Mouse (Mus musculus): ENCODE measurements around the gene Ldlrad2. TPM values are rescaled to one million over a fixed set of nuclear protein-coding genes. Genes with fewer than 3 reads are reported as not detected.

The Ldlrad2 gene
- polyA plus RNA-seq (2015; fragmentation: Nextera tagmentation; extraction: Ambion mirVana): not detected in 2 replicates

DNA sequence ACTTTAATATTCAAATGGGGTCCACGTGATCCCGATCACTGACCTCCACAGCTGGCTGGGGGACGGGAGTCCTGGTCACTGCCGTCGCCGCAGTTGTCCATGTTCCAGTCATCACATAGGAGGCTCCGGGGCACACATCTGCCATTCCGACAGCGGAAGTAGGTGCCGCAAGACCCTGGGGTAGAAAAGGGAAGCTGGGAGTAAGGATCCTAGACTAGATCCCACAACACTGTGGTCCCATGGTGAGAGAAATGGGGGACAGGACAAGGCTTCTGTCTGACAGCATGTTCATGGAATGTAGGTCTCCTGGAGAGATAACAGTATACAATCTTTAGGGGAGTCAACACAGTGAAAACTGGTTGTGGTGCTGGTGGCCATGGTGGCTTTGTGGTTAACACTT, at the start of gene Ldlrad2:
TSS of gene Ldlrad2 (minus strand) at position 101 of the 400 bp plus-strand sequence.
- no peak within 1 kb of the TSS for H3K9ac ChIP-seq
- WGBS: 85% methylated on average over 10 of the region's 10 CpGs
- 0 out of 2 replicates have a peak, but pooled peaks cover 3% of the 10 kb centered on the region for H3K4me1 ChIP-seq (replicated peaks)
- no peak within 1 kb of the TSS for H3K4me2 ChIP-seq (replicated peaks)
- no peaks in the 10 kb centered on the region for H3K9me3 ChIP-seq
- peaks cover 6% of the 10 kb centered on the region; the same call in 1 of the 2 replicates for H3K27me3 ChIP-seq (replicated peaks)
- no peak for ATAC-seq
- H3K36me3 ChIP-seq: 0 out of 2 replicates have a peak, but pooled peaks cover 2% of the 10 kb centered on the region
- H3K27ac ChIP-seq: no peak within 1 kb of the TSS
- H3K4me3 ChIP-seq (replicated peaks): no peak within 1 kb of the TSS

- H3K27me3 ChIP-seq (replicated peaks): no peaks in the 10 kb centered on the region
- WGBS: 86% methylated on average over 8 of the region's 8 CpGs
- H3K4me3 ChIP-seq (replicated peaks): no peak overlapping the region
- H3K4me2 ChIP-seq (replicated peaks): no peak overlapping the region
- no peak overlapping the region for H3K27ac ChIP-seq
- peaks cover 33% of the 10 kb centered on the region for H3K36me3 ChIP-seq
- no peaks in the 10 kb centered on the region for H3K9me3 ChIP-seq
- ATAC-seq: no peak
- H3K4me1 ChIP-seq (replicated peaks): no peaks in the 10 kb centered on the region
- no peak overlapping the region for H3K9ac ChIP-seq
Observed at GRCm38 (mm10) chr4:137622847-137623246, 48.5 kb upstream of the Ldlrad2 start.

DNA sequence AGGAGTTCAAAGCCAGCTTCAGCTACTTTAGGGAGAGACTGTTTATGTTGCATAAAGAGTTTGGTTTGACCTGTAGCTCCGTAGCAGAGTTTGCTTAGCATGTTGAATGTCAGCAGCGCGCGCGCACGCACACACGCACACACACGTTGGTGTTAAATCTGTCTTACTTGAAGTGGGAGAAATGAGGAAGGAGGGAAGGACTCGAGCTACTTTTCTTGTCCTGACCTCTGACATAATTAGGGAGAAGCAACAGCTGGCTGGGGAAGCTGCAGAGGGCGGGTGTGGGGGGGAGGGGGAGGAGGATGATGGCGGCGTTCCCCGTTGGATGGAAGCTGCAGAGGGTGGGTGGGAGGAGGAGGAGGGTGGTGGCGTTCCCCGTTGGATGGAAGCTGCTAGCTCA, 35.9 kb upstream of the Ldlrad2 start:
- no peaks in the 10 kb centered on the region for H3K27me3 ChIP-seq (replicated peaks)
- peaks cover 54% of the 10 kb centered on the region for H3K36me3 ChIP-seq
- no peak for ATAC-seq
- H3K4me2 ChIP-seq (replicated peaks): no peak overlapping the region
- H3K4me1 ChIP-seq (replicated peaks): peaks cover 6% of the 10 kb centered on the region; the same call in 1 of the 2 replicates
- H3K9ac ChIP-seq: no peak overlapping the region
- H3K9me3 ChIP-seq: no peaks in the 10 kb centered on the region
- 57% methylated on average over 15 of the region's 15 CpGs for WGBS
- H3K4me3 ChIP-seq (replicated peaks): no peak overlapping the region
- H3K27ac ChIP-seq: no peak overlapping the region

GRCm38 (mm10) chr4:137609702-137610101, 35.3 kb upstream of the Ldlrad2 start:
- peaks cover 6% of the 10 kb centered on the region; the same call in 1 of the 2 replicates for H3K4me1 ChIP-seq (replicated peaks)
- H3K36me3 ChIP-seq: peaks cover 54% of the 10 kb centered on the region
- no peaks in the 10 kb centered on the region for H3K27me3 ChIP-seq (replicated peaks)
- no peak for ATAC-seq
- H3K4me3 ChIP-seq (replicated peaks): no peak overlapping the region
- 64% methylated on average over 7 of the region's 7 CpGs for WGBS
- H3K9me3 ChIP-seq: no peaks in the 10 kb centered on the region
- H3K4me2 ChIP-seq (replicated peaks): no peak overlapping the region
- no peak overlapping the region for H3K27ac ChIP-seq
- H3K9ac ChIP-seq: no peak overlapping the region

GRCm38 (mm10) chr4:137609281-137609680, 34.9 kb upstream of the Ldlrad2 start:
- no peak overlapping the region for H3K27ac ChIP-seq
- no peak overlapping the region for H3K4me2 ChIP-seq (replicated peaks)
- H3K4me1 ChIP-seq (replicated peaks): peaks cover 6% of the 10 kb centered on the region; the same call in 1 of the 2 replicates
- no peaks in the 10 kb centered on the region for H3K27me3 ChIP-seq (replicated peaks)
- no peaks in the 10 kb centered on the region for H3K9me3 ChIP-seq
- peaks cover 55% of the 10 kb centered on the region for H3K36me3 ChIP-seq
- H3K9ac ChIP-seq: no peak overlapping the region
- 52% methylated on average over 7 of the region's 7 CpGs for WGBS
- ATAC-seq: no peak
- H3K4me3 ChIP-seq (replicated peaks): no peak overlapping the region

DNA sequence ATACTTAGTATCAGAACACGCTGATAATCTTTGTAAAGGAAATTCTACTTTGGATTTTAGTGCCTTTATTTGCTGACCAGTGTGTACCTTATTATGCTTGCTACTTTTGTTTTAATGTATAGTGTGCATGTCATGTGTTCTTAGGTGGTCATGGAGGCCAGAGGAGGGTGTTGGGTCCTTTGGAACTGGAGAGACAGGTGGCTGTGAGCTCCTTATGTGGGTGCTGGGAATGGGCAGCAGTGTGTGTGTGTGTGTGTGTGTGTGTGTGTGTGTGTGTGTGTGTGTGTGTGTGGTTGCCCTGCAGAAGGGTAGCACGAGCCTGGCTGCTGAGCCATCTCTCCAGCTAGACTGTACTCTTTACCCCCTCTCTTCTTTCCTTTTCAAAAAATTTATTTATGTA, 32.7 kb upstream of the Ldlrad2 start:
- Histone ChIP-seq H3K9me3 (no peaks in the 10 kb centered on the region), H3K27ac (no peak overlapping the region), H3K4me2 (replicated peaks) (no peak overlapping the region), H3K27me3 (replicated peaks) (no peaks in the 10 kb centered on the region), H3K36me3 (peaks cover 40% of the 10 kb centered on the region), H3K9ac (no peak overlapping the region), H3K4me3 (replicated peaks) (no peak overlapping the region), H3K4me1 (replicated peaks) (peaks cover 6% of the 10 kb centered on the region; the same call in 1 of the 2 replicates)
- no peak for ATAC-seq
- WGBS: 100% methylated on average over 2 of the region's 2 CpGs

DNA sequence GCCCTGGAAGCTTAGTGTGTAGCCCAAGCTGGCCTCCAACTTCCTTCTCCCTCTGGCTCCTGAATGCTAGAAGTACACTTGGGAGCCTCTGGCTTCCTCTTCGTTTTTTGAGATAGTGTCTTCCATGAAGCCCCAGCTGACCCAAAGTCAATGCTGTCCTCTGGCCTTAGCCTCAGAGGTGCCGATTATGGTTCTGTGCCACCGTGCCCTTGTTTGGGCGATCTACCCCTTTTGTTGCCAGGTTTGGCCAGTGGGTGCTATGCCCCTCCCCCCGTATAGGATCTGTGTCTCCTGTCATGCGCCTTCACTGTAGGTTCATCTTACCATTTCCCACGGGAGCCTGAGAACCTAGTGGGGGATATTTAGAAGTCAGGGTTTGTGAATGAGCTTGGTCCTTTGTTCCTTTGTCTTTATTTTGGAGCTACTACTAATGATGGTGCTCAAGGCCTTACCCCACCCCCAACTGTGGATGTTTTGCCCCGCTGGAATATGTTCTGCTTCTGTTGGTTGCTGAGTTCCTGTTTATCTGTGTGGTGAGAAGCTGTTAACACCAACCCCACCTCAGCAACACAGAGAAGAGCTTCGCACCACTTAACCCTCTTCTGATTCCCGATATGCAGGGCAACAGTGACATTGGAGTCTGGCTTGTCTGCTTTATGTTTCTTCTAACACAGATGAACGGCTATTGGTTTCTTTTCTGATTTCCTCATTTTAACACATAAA, 29.2 kb upstream of the Ldlrad2 start:
- no peaks in the 10 kb centered on the region for H3K27me3 ChIP-seq (replicated peaks)
- peaks cover 21% of the 10 kb centered on the region for H3K36me3 ChIP-seq
- no peak overlapping the region for H3K9ac ChIP-seq
- no peak overlapping the region for H3K27ac ChIP-seq
- no peak overlapping the region for H3K4me2 ChIP-seq (replicated peaks)
- peaks cover 12% of the 10 kb centered on the region for H3K4me1 ChIP-seq (replicated peaks)
- no peak for ATAC-seq
- WGBS: 76% methylated on average over 11 of the region's 11 CpGs
- no peaks in the 10 kb centered on the region for H3K9me3 ChIP-seq
- no peak overlapping the region for H3K4me3 ChIP-seq (replicated peaks)

DNA sequence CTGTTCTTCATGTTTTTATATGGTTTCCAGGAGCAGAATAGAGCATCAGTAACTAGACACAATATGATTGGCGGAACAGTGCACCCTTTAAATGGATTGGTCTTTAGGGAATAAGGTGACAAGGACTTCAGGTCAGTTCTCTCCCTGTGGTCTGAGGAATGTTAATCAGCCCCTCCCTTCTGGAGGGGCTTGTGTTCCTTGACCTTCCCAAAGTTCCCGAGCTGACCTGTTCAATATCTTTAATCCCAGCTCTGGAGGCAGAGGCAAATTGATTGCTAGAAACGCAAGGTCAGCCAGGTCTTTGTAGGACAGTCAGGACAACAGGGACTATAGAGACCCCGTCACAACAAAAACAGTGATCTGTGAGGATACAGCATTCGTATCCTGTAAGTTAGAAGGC, 24.2 kb upstream of the Ldlrad2 start:
- 83% methylated on average over 5 of the region's 5 CpGs for WGBS
- no peak overlapping the region for H3K9ac ChIP-seq

GRCm38 (mm10) chr4:137597098-137597630, 22.8 kb upstream of the Ldlrad2 start:
- Histone ChIP-seq H3K4me3 (replicated peaks) (no peak overlapping the region), H3K27me3 (replicated peaks) (no peaks in the 10 kb centered on the region), H3K4me1 (replicated peaks) (peaks cover 27% of the 10 kb centered on the region), H3K9me3 (no peaks in the 10 kb centered on the region), H3K27ac (no peak overlapping the region), H3K4me2 (replicated peaks) (no peak overlapping the region), H3K9ac (no peak overlapping the region), H3K36me3 (no peaks in the 10 kb centered on the region)
- no peak for ATAC-seq
- 92% methylated on average over 4 of the region's 4 CpGs for WGBS

More for the DNA sequence above, 24.2 kb upstream of the Ldlrad2 start:
- ATAC-seq: no peak
- H3K27ac ChIP-seq: no peak overlapping the region
- H3K36me3 ChIP-seq: no peaks in the 10 kb centered on the region
- H3K4me3 ChIP-seq (replicated peaks): no peak overlapping the region
- H3K9me3 ChIP-seq: no peaks in the 10 kb centered on the region
- peaks cover 27% of the 10 kb centered on the region for H3K4me1 ChIP-seq (replicated peaks)
- no peak overlapping the region for H3K4me2 ChIP-seq (replicated peaks)
- H3K27me3 ChIP-seq (replicated peaks): no peaks in the 10 kb centered on the region

DNA sequence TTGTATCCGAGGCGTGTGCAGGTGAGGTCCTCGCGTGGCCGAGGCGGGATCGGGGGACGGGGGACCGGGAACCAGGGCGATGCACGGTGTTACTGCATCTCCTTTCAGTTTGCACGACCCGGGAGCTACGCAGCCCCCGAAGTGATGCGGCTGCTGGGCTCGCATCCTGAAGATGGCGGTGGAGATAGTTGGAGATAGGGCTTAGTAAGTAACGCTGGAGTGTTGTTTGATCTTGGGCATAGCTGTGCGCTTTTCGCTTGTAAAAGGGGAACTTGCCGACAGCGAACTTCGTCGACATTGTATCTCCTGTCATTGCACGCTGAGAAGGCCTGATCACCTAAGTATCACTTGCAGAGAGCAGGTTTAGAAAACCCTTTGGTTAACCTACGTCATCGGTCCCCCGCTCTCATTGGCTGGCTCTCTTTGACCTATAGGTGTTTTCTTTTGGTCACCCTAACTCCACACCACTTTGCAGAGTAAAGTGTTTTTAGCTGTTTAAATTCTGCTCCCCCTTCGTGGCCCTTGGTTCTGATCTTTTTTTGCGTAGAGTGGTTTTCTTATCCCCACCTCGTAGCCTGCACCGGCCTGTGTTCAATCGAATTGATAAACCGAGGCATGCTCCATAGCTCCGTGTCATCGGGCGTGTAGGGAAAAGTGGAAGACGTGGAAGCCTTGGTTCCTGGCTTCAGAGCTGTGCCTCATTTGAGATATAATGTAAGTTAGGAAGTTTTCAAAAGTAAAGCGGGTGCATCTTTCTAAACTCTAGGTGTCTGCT, 20.3 kb upstream of the Ldlrad2 start:
- ATAC-seq: peak; percentile 27
- H3K4me2 ChIP-seq (replicated peaks): peak overlapping the region; percentile 74
- H3K36me3 ChIP-seq: no peaks in the 10 kb centered on the region
- peaks cover 23% of the 10 kb centered on the region for H3K4me1 ChIP-seq (replicated peaks)
- H3K27me3 ChIP-seq (replicated peaks): no peaks in the 10 kb centered on the region
- H3K27ac ChIP-seq: peak overlapping the region; percentile 98
- 4% methylated on average over 40 of the region's 40 CpGs for WGBS
- peak overlapping the region; percentile 98 for H3K4me3 ChIP-seq (replicated peaks)
- H3K9ac ChIP-seq: peak overlapping the region; percentile 86
- H3K9me3 ChIP-seq: no peaks in the 10 kb centered on the region

DNA sequence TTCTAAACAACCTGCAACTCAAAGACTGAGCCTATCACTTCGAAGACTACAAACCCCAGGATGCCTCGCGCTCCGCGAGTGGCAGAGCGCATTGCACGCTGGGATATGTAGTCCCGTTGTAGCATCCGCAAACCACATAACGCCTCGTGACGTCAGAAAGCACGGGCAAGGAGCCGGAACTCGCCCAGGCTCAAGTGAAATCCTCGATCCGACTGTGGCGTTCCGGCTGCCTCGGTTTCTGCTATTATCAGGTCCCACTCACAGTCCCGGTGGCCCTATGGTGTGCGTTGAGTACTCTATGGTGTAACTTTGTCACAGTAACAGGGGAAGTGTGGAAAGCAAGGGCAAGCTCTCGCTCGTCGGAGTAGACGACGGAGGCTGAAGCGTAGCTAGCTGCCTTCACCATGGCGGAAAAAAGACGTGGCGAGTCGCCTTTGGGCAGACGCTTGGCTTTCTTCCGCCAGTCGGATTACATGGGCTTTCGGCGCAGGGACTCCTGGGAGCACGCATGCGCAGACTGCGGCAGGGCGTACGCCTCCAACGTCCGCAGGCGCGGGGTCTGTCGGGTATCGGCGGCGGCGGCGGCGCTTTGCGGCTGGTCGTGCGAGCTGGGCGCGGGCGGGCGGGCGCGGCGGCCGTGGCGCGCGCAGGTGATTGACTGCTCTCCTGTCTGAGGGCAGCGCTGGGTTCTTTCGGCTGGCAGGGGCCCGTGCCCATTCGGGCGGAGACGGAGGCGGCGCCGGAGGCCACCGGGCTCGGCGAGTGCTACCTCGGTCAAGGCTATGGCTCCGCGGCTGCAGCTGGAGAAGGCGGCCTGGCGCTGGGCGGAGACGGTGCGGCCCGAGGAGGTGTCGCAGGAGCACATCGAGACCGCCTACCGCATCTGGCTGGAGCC, 19.5 kb upstream of the Ldlrad2 start, which contains the start of gene Usp48:
TSS of gene Usp48 (plus strand) at position 155 of the 895 bp plus-strand sequence.
- H3K27me3 ChIP-seq (replicated peaks): no peaks in the 10 kb centered on the region
- no peaks in the 10 kb centered on the region for H3K36me3 ChIP-seq
- peak within 1 kb of the TSS; percentile 98 for H3K27ac ChIP-seq
- H3K9me3 ChIP-seq: no peaks in the 10 kb centered on the region
- peak within 1 kb of the TSS; percentile 74 for H3K4me2 ChIP-seq (replicated peaks)
- H3K4me1 ChIP-seq (replicated peaks): peaks cover 15% of the 10 kb centered on the region
- peak; percentile 97 for ATAC-seq
- H3K4me3 ChIP-seq (replicated peaks): peak within 1 kb of the TSS; percentile 98
- WGBS: under 1% methylated on average over 91 of the region's 92 CpGs
- H3K9ac ChIP-seq: peak within 1 kb of the TSS; percentile 86
